Mouse (Mus musculus) bone marrow macrophage, adult 2 months (primary cell): ENCODE results near the gene Dcaf10.

Source experiments
- CTCF ChIP-seq: IDR thresholded peaks from 2 replicates; pipeline ENCODE4 v1.5.1; 2012; ENCODE audit warnings: low read depth, mild to moderate bottlenecking, low read length, moderate library complexity
- POLR2A ChIP-seq: IDR thresholded peaks from 2 replicates; pipeline ENCODE4 v1.6.1; 2012; ENCODE audit warnings: mild to moderate bottlenecking, low read depth, low read length, borderline replicate concordance

- TF ChIP-seq POLR2A, result no peak
- TF ChIP-seq CTCF, result no peak
These were observed 14.8 kb downstream of the Dcaf10 start for GRCm38 (mm10) chr4:45356653-45357052.
